Comparison of ENCODE assay signal across 8 mouse cellular contexts in the genomic region with DNA sequence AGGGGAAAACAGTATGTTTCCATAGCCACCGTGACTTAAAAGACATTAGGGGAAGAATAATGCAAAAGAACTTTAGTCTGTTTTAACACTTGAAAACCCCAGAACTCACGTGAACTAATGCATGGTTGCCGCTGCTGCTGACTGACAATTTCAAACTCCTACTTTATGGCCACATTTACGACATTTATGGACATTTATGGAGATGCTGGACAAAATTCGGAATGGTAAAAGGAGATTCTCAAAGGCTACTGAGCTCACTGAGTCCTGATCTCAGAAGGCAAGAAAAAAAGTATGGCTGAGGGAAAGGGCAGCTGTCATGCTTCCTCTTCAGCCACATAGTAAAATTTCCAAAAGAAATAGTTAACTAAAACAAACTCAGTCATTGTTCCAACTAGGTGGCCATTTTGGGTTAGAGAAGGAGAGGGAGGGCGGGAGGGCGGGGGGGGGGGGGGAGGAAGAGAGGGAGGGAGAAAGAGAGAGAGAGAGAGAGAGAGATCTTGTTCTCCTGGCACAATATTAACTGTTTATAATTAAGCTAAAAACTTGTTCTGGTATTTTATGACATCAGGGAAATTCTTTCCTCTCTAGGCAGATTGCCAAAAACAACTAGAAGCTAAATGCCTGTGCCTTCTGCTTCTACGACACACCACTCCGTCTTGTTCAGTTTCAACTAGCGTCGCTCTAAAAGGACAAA. TPM values are rescaled to one million over a fixed set of nuclear protein-coding genes. Genes with fewer than 3 reads are reported as not detected.
DNase-seq lines count a peak whose midpoint lies in the region; ATAC-seq and TF ChIP-seq lines count a peak whose summit lies in the region.

No protein-coding gene starts in this region.

- peaks cover 55% of the 10 kb centered on the region for H3K79me2 ChIP-seq in macrophage (ENCODE audit: inconsistent target)

- H3K4me3 ChIP-seq in testis, adult 2 months (ENCODE audit: control insufficient read depth, low read depth, low read length), result peak overlapping the region; percentile 23; the same call in 1 of the 2 replicates
- H3K4me3 ChIP-seq in forebrain, embryonic 11.5 days (ENCODE audit: low read depth, low read length), result peak overlapping the region; percentile 26
- H3K4me3 ChIP-seq in intestine, embryonic 16.5 days (ENCODE audit: low read length), result peak overlapping the region; percentile 52
- H3K4me3 ChIP-seq in macrophage (ENCODE audit: inconsistent target), result peak overlapping the region; percentile 67

- no peak for DNase-seq in testis, postnatal 14 days (ENCODE audit: low spot score)
- DNase-seq in forebrain, embryonic 11.5 days (ENCODE audit: low spot score), result no peak
- DNase-seq in urinary bladder, adult 18-20 months (ENCODE audit: low spot score in 2 of 2), result no peak
- DNase-seq in right cerebral cortex, postnatal 25 days, result no peak
- no peak for DNase-seq in left cerebral cortex, adult 18-20 months (ENCODE audit: low spot score in 2 of 2)

- H3K9ac ChIP-seq in forebrain, embryonic 11.5 days (ENCODE audit: low read length), result no peak overlapping the region
- peak overlapping the region; percentile 63 for H3K9ac ChIP-seq in intestine, embryonic 16.5 days (ENCODE audit: low read depth, low read length)

- TF ChIP-seq CTCF in testis, adult 2 months (IDR thresholded peaks at IDR 0.05; ENCODE audit: control insufficient read depth, insufficient read depth, insufficient replicate concordance, low read depth, low read length), result no peak

- no peaks in the 10 kb centered on the region for H3K36me3 ChIP-seq in testis, adult 2 months (ENCODE audit: control insufficient read depth, insufficient read depth, low read length)
- no peaks in the 10 kb centered on the region for H3K36me3 ChIP-seq in forebrain, embryonic 11.5 days (ENCODE audit: control insufficient read depth, insufficient read depth, low read length)
- H3K36me3 ChIP-seq in intestine, embryonic 16.5 days (ENCODE audit: control insufficient read depth, insufficient read depth, low read length), result no peaks in the 10 kb centered on the region
- H3K36me3 ChIP-seq in macrophage (ENCODE audit: inconsistent target), result no peaks in the 10 kb centered on the region

- 54% methylated on average over 10 of the region's 11 CpGs for WGBS in forebrain, embryonic 11.5 days
- WGBS in intestine, embryonic 16.5 days, result 8% methylated on average over 10 of the region's 11 CpGs
- 8% methylated on average over 9 of the region's 11 CpGs for WGBS in macrophage (ENCODE audit: missing documents)

- no peaks in the 10 kb centered on the region for H3K9me3 ChIP-seq in forebrain, embryonic 11.5 days (ENCODE audit: control insufficient read depth, low read length)
- H3K9me3 ChIP-seq in intestine, embryonic 16.5 days (ENCODE audit: control insufficient read depth, low read length), result no peaks in the 10 kb centered on the region

- ATAC-seq in forebrain, embryonic 11.5 days (replicated peaks; ENCODE audit: low FRiP score), result no peak
- ATAC-seq in intestine, embryonic 16.5 days, result peak; percentile 27; the same call in 1 of the 2 replicates

- peak overlapping the region; percentile 36 for H3K4me2 ChIP-seq in forebrain, embryonic 11.5 days (ENCODE audit: low read depth, low read length, severe bottlenecking)
- H3K4me2 ChIP-seq in intestine, embryonic 16.5 days (ENCODE audit: low read depth, low read length), result peak overlapping the region; percentile 63

- H3K27ac ChIP-seq in testis, adult 2 months (ENCODE audit: control insufficient read depth, insufficient read depth, low read depth, low read length), result peak overlapping the region; percentile 44
- H3K27ac ChIP-seq in forebrain, embryonic 11.5 days (ENCODE audit: low read depth, low read length), result no peak overlapping the region
- peak overlapping the region; percentile 90 for H3K27ac ChIP-seq in intestine, embryonic 16.5 days (ENCODE audit: low read length)
- peak overlapping the region; percentile 54 for H3K27ac ChIP-seq in macrophage

- no peaks in the 10 kb centered on the region for H3K27me3 ChIP-seq in testis, adult 2 months (ENCODE audit: control insufficient read depth, insufficient read depth, low read length)
- no peaks in the 10 kb centered on the region for H3K27me3 ChIP-seq in forebrain, embryonic 11.5 days (ENCODE audit: control insufficient read depth, insufficient read depth, low read length)
- H3K27me3 ChIP-seq in intestine, embryonic 16.5 days (replicated peaks; ENCODE audit: control insufficient read depth, insufficient read depth, low read length), result no peaks in the 10 kb centered on the region

- no peaks in the 10 kb centered on the region; the same call in none of the 2 replicates for H3K4me1 ChIP-seq in testis, adult 2 months (ENCODE audit: control insufficient read depth, insufficient read depth, low read length)
- peaks cover 5% of the 10 kb centered on the region; the same call in 1 of the 2 replicates for H3K4me1 ChIP-seq in forebrain, embryonic 11.5 days (replicated peaks; ENCODE audit: control insufficient read depth, insufficient read depth, low read length)
- peaks cover 7% of the 10 kb centered on the region; the same call in 1 of the 2 replicates for H3K4me1 ChIP-seq in intestine, embryonic 16.5 days (ENCODE audit: control insufficient read depth, insufficient read depth, low read length)

- no peak for TF ChIP-seq POLR2A in testis, adult 2 months (IDR thresholded peaks at IDR 0.05; ENCODE audit: control insufficient read depth, low read depth, low read length)

RNA-seq across cellular contexts. Expression of a gene that starts 17.7 kb away (rescaled TPM):
- polyA plus RNA-seq in testis, adult 2 months (2012; rRNA removed), result 72.6 and 94.4 TPM in 2 replicates
- 25.2 and 28.2 TPM in 2 replicates for polyA plus RNA-seq in forebrain, embryonic 11.5 days (2014; fragmentation: Nextera tagmentation; extraction: Ambion mirVana)
- polyA plus RNA-seq in intestine, embryonic 16.5 days (2015; fragmentation: Nextera tagmentation; extraction: Ambion mirVana), result 21.7 and 23.2 TPM in 2 replicates
- total RNA-seq in macrophage (2018; cell fraction: chromatin; rRNA removed), result 10 to 100 TPM in 24 of 26 experiments, 1 to 10 TPM in 2; 9.1 to 82.7 (median 21.5) TPM
- 100 to 1,000 TPM in 1 of 26 experiments, 10 to 100 TPM in 25; 15.8 to 120 (median 27.0) TPM for total RNA-seq in macrophage (2018; cell fraction: cytosol; rRNA removed)
- 10 to 100 TPM; 21.2 to 96.7 (median 39.7) TPM for total RNA-seq in macrophage (2018; cell fraction: nucleus; rRNA removed)
- polyA plus RNA-seq in macrophage (2018), result 20.2 to 25.5 TPM (median 23.8 TPM) in 3 replicates
- 10 to 100 TPM; 74.9 to 82.4 TPM for total RNA-seq in left cerebral cortex, adult 18-20 months (2021)

RNA-seq across cellular contexts. Expression of a gene that starts 17.8 kb away (rescaled TPM):
- 55.8 and 58.6 TPM in 2 replicates for polyA plus RNA-seq in testis, adult 2 months (2012; rRNA removed)
- 436 and 475 TPM in 2 replicates for polyA plus RNA-seq in forebrain, embryonic 11.5 days (2014; fragmentation: Nextera tagmentation; extraction: Ambion mirVana)
- 143 and 157 TPM in 2 replicates for polyA plus RNA-seq in intestine, embryonic 16.5 days (2015; fragmentation: Nextera tagmentation; extraction: Ambion mirVana)
- total RNA-seq in macrophage (2018; cell fraction: chromatin; rRNA removed), result 100 to 1,000 TPM; 204 to 537 (median 394) TPM
- 10 to 100 TPM; 42.7 to 74.8 (median 57.3) TPM for total RNA-seq in macrophage (2018; cell fraction: cytosol; rRNA removed)
- total RNA-seq in macrophage (2018; cell fraction: nucleus; rRNA removed), result 100 to 1,000 TPM; 118 to 352 (median 176) TPM
- polyA plus RNA-seq in macrophage (2018), result 49.5 to 105 TPM (median 88.5 TPM) in 3 replicates
- 100 to 1,000 TPM; 116 to 121 TPM for total RNA-seq in left cerebral cortex, adult 18-20 months (2021)

RNA-seq across cellular contexts. Expression of a gene that starts 26.4 kb away (rescaled TPM):
- polyA plus RNA-seq in testis, adult 2 months (2012; rRNA removed), result 7.5 and 9.7 TPM in 2 replicates
- 1.8 and 1.9 TPM in 2 replicates for polyA plus RNA-seq in forebrain, embryonic 11.5 days (2014; fragmentation: Nextera tagmentation; extraction: Ambion mirVana)
- 244 TPM in 2 replicates for polyA plus RNA-seq in intestine, embryonic 16.5 days (2015; fragmentation: Nextera tagmentation; extraction: Ambion mirVana)
- total RNA-seq in macrophage (2018; cell fraction: chromatin; rRNA removed), result 1 to 10 TPM in 3 of 26 experiments, not detected in 23; 1.0 to 1.8 (median 1.2) TPM
- total RNA-seq in macrophage (2018; cell fraction: cytosol; rRNA removed), result under 1 TPM in 17 of 26 experiments, not detected in 9; 0.13 to 0.49 (median 0.29) TPM
- 1 to 10 TPM in 1 of 26 experiments, under 1 TPM in 1, not detected in 24; 0.52 to 2.3 TPM for total RNA-seq in macrophage (2018; cell fraction: nucleus; rRNA removed)
- 0.21 to 0.29 TPM in 2 of 3 replicates, not detected in the other for polyA plus RNA-seq in macrophage (2018)
- total RNA-seq in left cerebral cortex, adult 18-20 months (2021), result 1 to 10 TPM; 3.2 to 3.5 TPM

Comparison
In these comparisons a context has a peak if more than half of its experiments do, and no peak if none do; other contexts are left out.
1. RNA of a gene that starts 26.4 kb away (polyA plus RNA-seq): 244 TPM in intestine, embryonic 16.5 days; 7.5 to 9.7 TPM in testis, adult 2 months, 1.8 to 1.9 TPM in forebrain, embryonic 11.5 days and 0.21 to 0.29 TPM in macrophage; every median in the first group is over 10 times any median in the second.
2. Peak in every context shown above with its lines, with median percentiles within 50 percentile points of each other: H3K4me3 ChIP-seq.